Mouse (Mus musculus): ENCODE data around the gene Syne2.

GRCm38 (mm10) chr12:75879636-75880317, 61.8 kb downstream of the Syne2 start:
- TF ChIP-seq POLR2A (IDR thresholded peaks at IDR 0.05; ENCODE audit: insufficient read depth, low read depth, low read length) (no peak), CTCF (IDR thresholded peaks at IDR 0.05) (no peak)

Data from heart, adult 2 months (tissue).